Mouse (Mus musculus) forebrain, embryonic 14.5 days (tissue): ENCODE measurements at regions not wholly inside any gene's neighbourhood (a gene's known extent, or its start where the extent isn't known, plus 50 kb on each side); places are given as distances from the start of the nearest gene placed in this dataset.

Experiments used
- ATAC-seq: fragments of 200-750 bp; cut with Nextera tagmentation; 2 replicates; pipeline ENCODE4 v1.8.0; 2017; ENCODE audit warnings: mild to moderate bottlenecking, moderate library complexity
- DNase-seq: peaks from one replicate; pipeline ENCODE4 v3.0.0-alpha.2; 2015; ENCODE audit warnings: low spot score
- H3K27ac ChIP-seq: fragments of 300-500 bp; sonication (generic); 2 replicates; pipeline ENCODE4 v1.5.1; 2014; ENCODE audit warnings: low read depth, mild to moderate bottlenecking, control low read depth, low read length, moderate library complexity
- H3K27me3 ChIP-seq: fragments of 300-500 bp; sonication (generic); replicated peaks from 2 replicates; pipeline ENCODE4 v1.6.1; 2014; ENCODE audit warnings: low read length, control low read depth, mixed read lengths; ENCODE audit not compliant: control insufficient read depth, insufficient read depth
- H3K36me3 ChIP-seq: fragments of 300-500 bp; sonication (generic); 2 replicates; pipeline ENCODE4 v1.6.1; 2014; ENCODE audit warnings: low read length, control low read depth; ENCODE audit not compliant: control insufficient read depth, insufficient read depth
- H3K4me1 ChIP-seq: fragments of 300-500 bp; sonication (generic); 2 replicates; pipeline ENCODE4 v1.6.1; 2014; ENCODE audit warnings: antibody characterized with exemption, low read length, control low read depth; ENCODE audit not compliant: control insufficient read depth, insufficient read depth
- H3K4me2 ChIP-seq: fragments of 300-500 bp; sonication (generic); 2 replicates; pipeline ENCODE4 v1.6.1; 2014; ENCODE audit warnings: mild to moderate bottlenecking, control low read depth, low read length
- H3K4me3 ChIP-seq: fragments of 300-500 bp; sonication (generic); 2 replicates; pipeline ENCODE4 v1.5.1; 2014; ENCODE audit warnings: low read depth, low read length, control low read depth
- H3K9ac ChIP-seq: fragments of 300-500 bp; sonication (generic); 2 replicates; pipeline ENCODE4 v1.6.1; 2014; ENCODE audit warnings: mild to moderate bottlenecking, low read length, control low read depth, moderate library complexity
- H3K9me3 ChIP-seq: fragments of 300-500 bp; sonication (generic); replicated peaks from 2 replicates; pipeline ENCODE4 v1.6.1; 2016; ENCODE audit warnings: low read length, control low read depth, mixed read lengths; ENCODE audit not compliant: control insufficient read depth
- WGBS: fragments of 180-500 bp; shearing (Covaris S2); extraction: QIAGEN DNeasy Blood & Tissue Kit; methylation state at CpG from one replicate; pipeline ENCODE4 v1.1.7; 2014; 5-methylcytosine and 5-hydroxymethylcytosine counted together

DNA sequence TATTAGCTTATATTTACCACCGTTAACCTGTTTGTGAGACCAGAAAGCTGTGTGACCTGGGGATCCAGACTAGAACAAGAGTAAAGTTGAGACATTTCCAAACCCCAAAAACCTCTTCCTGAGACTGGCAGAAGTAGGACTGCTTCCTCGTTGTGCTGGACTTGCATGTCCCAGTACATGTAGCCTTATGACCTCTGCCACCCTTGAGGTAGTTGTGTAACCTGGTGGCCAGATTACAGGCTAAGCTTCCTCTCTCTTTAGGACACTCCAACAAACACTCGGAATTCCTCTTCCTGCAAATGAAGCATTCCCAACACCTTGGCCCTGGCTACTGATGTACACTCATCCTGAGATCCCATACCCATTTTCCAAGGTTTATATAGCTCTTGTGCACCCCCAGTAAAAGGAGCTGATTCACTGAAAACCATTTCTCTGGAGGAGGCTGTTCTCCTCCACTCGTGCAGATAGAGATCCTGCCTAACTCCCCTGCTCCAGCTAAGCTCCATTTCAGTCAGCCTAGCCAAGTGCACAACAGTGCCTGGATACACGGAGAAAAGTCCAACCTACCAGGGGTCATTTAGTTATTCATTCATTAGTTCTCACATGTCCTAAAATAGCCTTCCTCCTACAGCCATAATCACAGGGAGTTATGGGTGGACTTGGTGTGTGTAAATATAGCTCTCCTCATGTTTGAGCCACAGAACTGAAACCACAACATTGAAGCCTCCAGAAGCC lies 289.4 kb downstream of the Pmp22 start:
- WGBS = 82% methylated on average over 5 of the region's 5 CpGs
- Histone ChIP-seq H3K27ac (no peak overlapping the region), H3K36me3 (no peaks in the 10 kb centered on the region), H3K9me3 (no peaks in the 10 kb centered on the region), H3K4me2 (no peak overlapping the region), H3K4me3 (no peak overlapping the region), H3K9ac (no peak overlapping the region), H3K27me3 (peaks cover 15% of the 10 kb centered on the region; the same call in 1 of the 2 replicates), H3K4me1 (no peaks in the 10 kb centered on the region)
- ATAC-seq = no peak
- DNase-seq = no peak

DNA sequence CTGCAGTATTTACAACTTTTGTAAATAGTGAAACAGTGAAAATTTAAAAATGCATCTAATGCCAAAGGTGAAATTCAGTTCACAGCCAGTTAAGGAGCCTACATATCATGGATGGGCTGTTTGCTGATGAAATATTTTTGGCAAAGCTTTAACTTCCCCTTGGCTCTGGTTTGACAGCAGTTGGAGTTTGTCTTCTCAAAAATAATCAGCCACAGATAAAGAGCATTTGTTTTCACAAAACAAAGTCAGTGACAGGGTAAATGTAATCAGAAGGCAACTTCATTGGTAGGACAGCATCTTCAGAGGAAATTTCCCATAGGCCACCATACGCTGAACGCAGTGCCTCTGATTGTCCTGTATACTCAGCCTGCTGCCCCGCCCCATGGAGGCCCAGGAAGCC lies 291.6 kb downstream of the Pmp22 start:
- Histone ChIP-seq H3K27ac (no peak overlapping the region), H3K9me3 (no peaks in the 10 kb centered on the region), H3K36me3 (no peaks in the 10 kb centered on the region), H3K4me3 (no peak overlapping the region), H3K9ac (no peak overlapping the region), H3K4me1 (no peaks in the 10 kb centered on the region), H3K4me2 (no peak overlapping the region), H3K27me3 (peaks cover 8% of the 10 kb centered on the region; the same call in 1 of the 2 replicates)
- ATAC-seq = no peak
- 90% methylated on average over 3 of the region's 3 CpGs for WGBS
- DNase-seq = no peak

DNA sequence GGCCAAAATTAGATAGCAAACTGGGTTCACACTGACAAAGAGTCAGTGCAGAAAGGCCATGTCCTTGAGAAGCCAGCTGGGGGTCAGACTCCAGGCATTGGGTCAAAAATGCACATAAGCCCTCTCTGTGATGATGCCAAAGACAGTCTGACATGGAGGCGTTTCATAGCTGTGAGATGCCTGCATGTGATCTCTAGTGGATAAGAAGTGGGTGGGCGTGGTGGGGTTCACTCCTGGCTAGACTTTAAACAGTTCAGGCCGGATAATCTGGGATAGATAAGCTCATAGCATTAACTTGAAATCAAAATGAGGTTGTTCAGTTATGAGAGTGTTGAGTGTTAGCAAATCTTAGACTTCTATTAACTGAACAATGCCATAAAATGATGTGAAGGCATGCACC lies 293.3 kb downstream of the Pmp22 start:
- Histone ChIP-seq H3K27ac (no peak overlapping the region), H3K27me3 (peaks cover 6% of the 10 kb centered on the region; the same call in 1 of the 2 replicates), H3K9me3 (no peaks in the 10 kb centered on the region), H3K4me1 (peaks cover 2% of the 10 kb centered on the region; the same call in 1 of the 2 replicates), H3K9ac (no peak overlapping the region), H3K4me2 (no peak overlapping the region), H3K4me3 (no peak overlapping the region), H3K36me3 (no peaks in the 10 kb centered on the region)
- no peak for DNase-seq
- no peak for ATAC-seq
- WGBS = 89% methylated on average over 3 of the region's 3 CpGs

DNA sequence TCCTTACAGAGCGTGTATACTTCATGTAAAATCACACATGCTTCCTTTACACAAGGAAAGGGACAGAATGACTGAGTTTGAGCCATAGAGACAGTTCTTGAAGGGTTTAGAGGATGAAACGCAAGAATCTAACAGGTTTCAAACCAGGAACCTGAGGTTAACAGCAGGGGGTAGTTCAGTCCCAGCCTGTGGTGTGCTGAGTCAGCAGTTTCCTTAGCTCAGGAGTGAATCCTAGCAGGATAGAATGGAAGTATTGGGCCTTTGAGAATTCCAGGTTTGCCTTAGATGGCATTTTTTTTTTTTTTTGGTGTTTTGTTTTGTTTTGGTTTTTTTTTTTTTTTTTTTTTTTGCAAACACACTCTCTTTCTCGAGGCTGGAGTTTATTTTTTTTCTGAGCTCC lies 295.5 kb downstream of the Pmp22 start:
- DNase-seq (no peak), ATAC-seq (no peak)
- Histone ChIP-seq H3K4me2 (no peak overlapping the region), H3K27ac (no peak overlapping the region), H3K4me3 (no peak overlapping the region), H3K27me3 (no peaks in the 10 kb centered on the region), H3K4me1 (peaks cover 2% of the 10 kb centered on the region; the same call in 1 of the 2 replicates), H3K9me3 (no peaks in the 10 kb centered on the region), H3K36me3 (no peaks in the 10 kb centered on the region), H3K9ac (no peak overlapping the region)
- WGBS = 73% methylated on average over 3 of the region's 3 CpGs

- ATAC-seq (no peak), DNase-seq (peak; percentile 25)
- Histone ChIP-seq H3K4me2 (no peak overlapping the region), H3K36me3 (no peaks in the 10 kb centered on the region), H3K4me3 (no peak overlapping the region), H3K27me3 (no peaks in the 10 kb centered on the region), H3K4me1 (peaks cover 2% of the 10 kb centered on the region; the same call in 1 of the 2 replicates), H3K9ac (no peak overlapping the region), H3K27ac (no peak overlapping the region), H3K9me3 (no peaks in the 10 kb centered on the region)
- WGBS = 24% methylated on average over 11 of the region's 11 CpGs
These were observed 297.0 kb downstream of the Pmp22 start for GRCm38 (mm10) chr11:63425741-63426140.

DNA sequence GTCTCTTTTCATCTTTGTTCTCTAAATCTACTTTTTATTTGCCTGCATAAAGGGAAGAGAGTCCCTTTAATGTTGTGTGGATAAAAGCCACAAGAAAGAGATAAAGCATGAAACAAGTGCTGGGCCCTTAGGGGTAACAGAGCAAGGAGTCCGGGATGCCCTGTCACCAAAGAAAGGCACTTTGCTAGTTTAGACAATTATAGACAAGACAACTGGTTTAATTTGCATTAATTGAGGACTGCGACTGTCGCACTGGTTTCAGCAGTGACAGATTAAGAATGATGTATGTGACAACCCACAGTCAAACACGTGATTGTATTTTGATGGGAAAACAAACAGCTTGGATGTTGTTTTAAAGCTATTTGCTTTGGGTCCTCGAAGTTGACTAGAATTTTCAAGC lies 325.0 kb downstream of the Pmp22 start:
- Histone ChIP-seq H3K36me3 (no peaks in the 10 kb centered on the region), H3K27ac (no peak overlapping the region), H3K9me3 (0 out of 2 replicates have a peak, but pooled peaks cover 4% of the 10 kb centered on the region), H3K4me3 (no peak overlapping the region), H3K4me2 (no peak overlapping the region), H3K9ac (no peak overlapping the region), H3K27me3 (0 out of 2 replicates have a peak, but pooled peaks cover 3% of the 10 kb centered on the region), H3K4me1 (peaks cover 15% of the 10 kb centered on the region)
- WGBS = 27% methylated on average over 5 of the region's 5 CpGs
- ATAC-seq (no peak), DNase-seq (peak; percentile 37)

DNA sequence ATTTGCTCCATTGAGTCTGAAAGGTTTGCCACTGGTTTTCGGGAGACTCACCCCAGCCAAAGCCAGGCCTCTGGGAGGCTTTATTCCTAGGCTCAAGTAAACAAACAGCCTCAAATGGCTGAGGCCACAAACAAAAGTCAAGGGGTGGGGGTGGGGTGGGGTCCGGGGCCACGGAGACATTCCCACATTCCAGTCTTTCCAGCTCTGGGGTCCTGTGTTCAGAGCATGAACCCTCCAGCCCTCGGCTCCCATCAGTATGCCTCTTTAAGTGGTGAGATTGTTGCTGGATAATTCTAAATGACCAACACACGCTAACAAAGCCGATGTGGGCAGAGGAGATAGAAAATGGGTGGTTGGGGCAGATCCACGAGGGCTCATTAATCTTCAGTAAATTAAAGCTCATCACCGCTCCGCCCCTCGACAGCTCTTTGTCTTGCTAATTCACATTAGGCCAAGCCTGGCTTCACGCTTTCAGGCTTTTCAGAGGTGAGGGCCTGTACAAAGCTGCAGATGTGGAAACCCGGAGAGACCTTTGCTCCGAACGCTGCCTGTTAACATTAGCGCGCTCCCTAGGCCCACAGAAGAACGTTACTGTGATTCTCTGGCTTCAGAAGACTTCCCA lies 326.2 kb downstream of the Pmp22 start:
- WGBS = 2% methylated on average over 17 of the region's 17 CpGs
- H3K9me3 ChIP-seq = 0 out of 2 replicates have a peak, but pooled peaks cover 4% of the 10 kb centered on the region
- no peak overlapping the region for H3K9ac ChIP-seq
- no peaks in the 10 kb centered on the region for H3K36me3 ChIP-seq
- 0 out of 2 replicates have a peak, but pooled peaks cover 3% of the 10 kb centered on the region for H3K27me3 ChIP-seq
- peaks cover 15% of the 10 kb centered on the region for H3K4me1 ChIP-seq
- no peak overlapping the region for H3K4me3 ChIP-seq
- H3K27ac ChIP-seq = no peak overlapping the region
- H3K4me2 ChIP-seq = no peak overlapping the region
- peak; percentile 76 for DNase-seq
- ATAC-seq = peak; percentile 68

- H3K4me3 ChIP-seq = no peak overlapping the region
- peak; percentile 16 for DNase-seq
- H3K9ac ChIP-seq = no peak overlapping the region
- 0 out of 2 replicates have a peak, but pooled peaks cover 4% of the 10 kb centered on the region for H3K9me3 ChIP-seq
- H3K27ac ChIP-seq = no peak overlapping the region
- 0 out of 2 replicates have a peak, but pooled peaks cover 3% of the 10 kb centered on the region for H3K27me3 ChIP-seq
- H3K36me3 ChIP-seq = no peaks in the 10 kb centered on the region
- ATAC-seq = no peak
- 44% methylated on average over 3 of the region's 3 CpGs for WGBS
- H3K4me2 ChIP-seq = no peak overlapping the region
- peaks cover 15% of the 10 kb centered on the region for H3K4me1 ChIP-seq
These were observed 327.6 kb downstream of the Pmp22 start for GRCm38 (mm10) chr11:63456356-63456755.

DNA sequence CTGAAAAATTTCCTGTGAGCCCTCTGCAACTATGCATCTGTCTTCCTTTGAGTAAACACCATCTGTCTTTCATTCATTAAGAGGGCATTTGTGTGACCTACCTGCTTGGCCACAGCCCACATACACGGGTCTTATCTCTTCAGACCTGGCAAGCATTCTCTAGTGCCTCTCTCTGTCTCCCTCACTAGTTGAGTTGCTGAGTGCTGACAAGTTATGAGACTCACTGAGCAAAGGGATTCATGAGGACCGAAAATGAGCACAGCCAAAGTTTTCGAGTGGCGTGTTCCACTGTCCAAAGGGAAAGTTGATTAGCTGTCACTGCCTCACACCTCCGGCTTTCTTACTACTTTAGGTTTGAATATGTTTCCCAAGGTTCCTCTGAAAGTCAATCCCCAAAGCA lies 328.5 kb downstream of the Pmp22 start:
- 87% methylated on average over 5 of the region's 5 CpGs for WGBS
- DNase-seq (no peak), ATAC-seq (no peak)
- peaks cover 15% of the 10 kb centered on the region for H3K4me1 ChIP-seq
- H3K27me3 ChIP-seq = peaks cover 3% of the 10 kb centered on the region; the same call in 1 of the 2 replicates
- no peak overlapping the region for H3K9ac ChIP-seq
- H3K36me3 ChIP-seq = no peaks in the 10 kb centered on the region
- H3K4me3 ChIP-seq = no peak overlapping the region
- H3K9me3 ChIP-seq = 0 out of 2 replicates have a peak, but pooled peaks cover 3% of the 10 kb centered on the region
- no peak overlapping the region for H3K4me2 ChIP-seq
- no peak overlapping the region for H3K27ac ChIP-seq
